Mouse (Mus musculus) retina, postnatal 7 days (tissue): ENCODE data around the gene Map4k4.

Source experiments
- DNase-seq: peaks from one replicate; pipeline ENCODE4 v3.0.0-alpha.2; 2012; ENCODE audit warnings: low read depth, low spot score

Gene Map4k4

DNA sequence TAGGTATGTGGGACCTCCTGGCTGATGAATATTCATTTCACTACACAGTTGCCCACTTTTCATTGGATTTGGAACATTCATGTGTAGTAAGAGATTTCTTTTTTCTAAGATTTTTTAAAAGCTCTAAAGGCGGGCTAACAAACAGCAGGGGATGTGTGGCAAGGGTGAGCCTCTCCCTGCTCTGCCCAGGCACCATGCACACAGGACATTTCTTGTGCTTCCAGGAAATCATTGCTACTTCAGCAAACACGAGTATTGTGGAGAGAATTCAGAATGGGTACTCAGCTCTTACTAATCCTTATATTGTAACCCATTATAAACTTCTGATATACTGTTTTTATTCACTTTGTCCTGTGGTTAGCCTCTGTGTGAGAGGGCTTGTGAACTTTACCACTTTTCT lies 94.9 kb downstream of the Map4k4 start:
- DNase-seq, result no peak

- DNase-seq, result no peak
These were observed 99.8 kb downstream of the Map4k4 start for GRCm38 (mm10) chr1:40000476-40000875.

DNA sequence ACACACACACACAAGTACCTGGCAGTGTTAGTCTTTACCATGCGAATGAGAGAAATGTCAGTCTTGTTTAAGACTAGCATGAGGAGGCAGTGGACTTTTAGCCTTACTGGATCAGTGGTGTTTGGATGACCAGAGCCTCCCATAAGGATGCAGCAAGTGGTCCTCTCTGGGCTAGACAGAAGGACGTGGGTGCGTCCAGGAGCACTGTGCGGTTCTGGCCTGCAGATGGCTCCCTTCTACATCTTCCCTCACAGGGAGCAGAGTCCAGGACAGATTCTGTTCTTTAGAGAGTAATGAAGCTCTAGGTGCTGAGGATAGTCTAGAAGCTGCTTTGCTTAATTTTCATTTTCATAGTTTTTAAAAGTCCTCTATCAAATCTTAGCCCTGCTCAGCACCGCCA lies 100.2 kb downstream of the Map4k4 start:
- no peak for DNase-seq

- DNase-seq, result no peak
These were observed 101.5 kb downstream of the Map4k4 start for GRCm38 (mm10) chr1:40002129-40002727.

GRCm38 (mm10) chr1:40006043-40006651 lies 105.4 kb downstream of the Map4k4 start:
- DNase-seq, result no peak

DNA sequence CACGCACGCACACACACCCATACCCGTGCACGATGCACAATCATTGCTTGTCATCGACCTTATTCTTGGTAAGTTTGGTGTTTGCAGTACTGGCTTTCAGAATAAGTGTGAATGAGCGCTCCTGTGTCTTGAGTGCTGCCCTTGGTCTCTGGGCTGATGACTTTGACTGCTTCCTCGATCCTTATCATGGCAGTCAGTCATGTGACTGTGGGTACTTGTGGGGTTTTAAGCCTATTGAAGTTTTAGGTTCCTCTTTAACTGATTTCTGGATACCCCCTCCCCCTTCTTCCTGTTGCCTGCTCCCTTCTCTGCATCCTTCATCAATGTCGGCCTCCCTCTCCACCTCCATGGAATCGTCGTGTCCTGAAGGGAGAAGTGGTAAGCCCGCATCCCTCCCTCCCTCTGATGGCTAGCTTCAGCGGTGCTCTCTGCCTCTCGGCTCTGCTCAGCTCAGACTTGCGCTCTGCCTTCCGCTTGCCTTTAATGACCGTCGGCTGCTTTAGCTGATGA lies 107.3 kb downstream of the Map4k4 start:
- DNase-seq, result no peak

- DNase-seq, result no peak
These were observed 112.0 kb downstream of the Map4k4 start for GRCm38 (mm10) chr1:40012696-40013095.

GRCm38 (mm10) chr1:40015066-40015678 lies 114.5 kb downstream of the Map4k4 start:
- DNase-seq, result no peak

GRCm38 (mm10) chr1:40021617-40022016 lies 120.9 kb downstream of the Map4k4 start:
- DNase-seq, result no peak

GRCm38 (mm10) chr1:40022472-40023135 lies 121.9 kb downstream of the Map4k4 start:
- DNase-seq, result no peak

DNA sequence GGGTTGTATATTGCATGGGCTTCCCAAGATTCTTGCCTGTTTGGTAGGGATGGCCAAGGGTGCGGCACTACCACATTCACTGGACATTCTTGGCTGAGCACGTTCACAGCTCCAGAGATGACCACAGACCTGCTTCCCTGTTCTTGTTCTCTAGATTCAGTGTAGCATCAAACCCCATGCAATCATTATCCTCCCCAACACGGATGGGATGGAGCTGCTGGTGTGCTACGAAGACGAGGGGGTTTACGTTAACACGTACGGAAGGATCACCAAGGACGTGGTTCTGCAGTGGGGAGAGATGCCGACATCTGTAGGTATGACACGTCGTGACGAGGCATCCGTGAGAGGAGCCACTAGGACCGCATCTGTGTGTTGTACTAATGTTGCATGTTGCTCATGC lies 122.5 kb downstream of the Map4k4 start:
- no peak for DNase-seq

- no peak for DNase-seq
These were observed 123.0 kb downstream of the Map4k4 start for GRCm38 (mm10) chr1:40023748-40024147.

DNA sequence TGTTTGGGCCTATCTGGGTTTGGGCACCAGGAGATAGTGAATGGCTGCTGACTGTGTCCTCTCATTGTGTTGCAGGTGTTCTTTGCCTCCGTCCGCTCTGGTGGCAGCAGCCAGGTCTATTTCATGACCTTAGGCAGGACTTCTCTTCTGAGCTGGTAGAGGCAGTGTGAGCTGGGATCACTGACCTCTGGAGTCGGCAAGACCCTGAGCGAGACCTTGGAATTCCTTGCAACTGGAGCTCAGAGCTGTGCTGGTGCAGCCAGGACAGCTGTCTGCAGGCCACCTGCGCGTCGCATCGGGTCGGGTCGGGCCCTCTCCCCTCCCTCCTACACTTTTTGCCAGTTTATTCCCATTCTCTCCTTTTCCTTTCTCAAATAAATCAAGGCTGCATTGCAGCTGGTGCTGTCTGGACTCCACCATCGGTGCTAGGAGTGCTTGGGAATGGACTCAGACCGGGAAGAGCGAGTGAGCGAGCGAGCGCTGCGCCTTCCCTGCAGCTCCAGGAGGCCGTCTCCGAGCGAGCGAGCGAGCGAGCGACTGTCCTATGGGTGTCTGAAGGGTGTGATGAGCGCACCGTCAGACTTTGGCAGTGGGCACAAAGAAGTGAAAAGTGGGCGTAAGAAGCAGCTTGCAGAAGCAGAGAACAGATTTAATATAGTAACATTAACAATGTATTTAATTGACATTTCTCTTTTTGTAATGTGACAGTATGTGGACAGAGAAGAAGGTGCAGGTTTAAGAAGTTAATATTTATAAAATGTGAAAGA lies 124.0 kb downstream of the Map4k4 start:
- no peak for DNase-seq

- no peak for DNase-seq
These were observed 124.7 kb downstream of the Map4k4 start for GRCm38 (mm10) chr1:40025416-40025815.

GRCm38 (mm10) chr1:40027116-40027620 lies 126.5 kb downstream of the Map4k4 start:
- DNase-seq, result no peak

DNA sequence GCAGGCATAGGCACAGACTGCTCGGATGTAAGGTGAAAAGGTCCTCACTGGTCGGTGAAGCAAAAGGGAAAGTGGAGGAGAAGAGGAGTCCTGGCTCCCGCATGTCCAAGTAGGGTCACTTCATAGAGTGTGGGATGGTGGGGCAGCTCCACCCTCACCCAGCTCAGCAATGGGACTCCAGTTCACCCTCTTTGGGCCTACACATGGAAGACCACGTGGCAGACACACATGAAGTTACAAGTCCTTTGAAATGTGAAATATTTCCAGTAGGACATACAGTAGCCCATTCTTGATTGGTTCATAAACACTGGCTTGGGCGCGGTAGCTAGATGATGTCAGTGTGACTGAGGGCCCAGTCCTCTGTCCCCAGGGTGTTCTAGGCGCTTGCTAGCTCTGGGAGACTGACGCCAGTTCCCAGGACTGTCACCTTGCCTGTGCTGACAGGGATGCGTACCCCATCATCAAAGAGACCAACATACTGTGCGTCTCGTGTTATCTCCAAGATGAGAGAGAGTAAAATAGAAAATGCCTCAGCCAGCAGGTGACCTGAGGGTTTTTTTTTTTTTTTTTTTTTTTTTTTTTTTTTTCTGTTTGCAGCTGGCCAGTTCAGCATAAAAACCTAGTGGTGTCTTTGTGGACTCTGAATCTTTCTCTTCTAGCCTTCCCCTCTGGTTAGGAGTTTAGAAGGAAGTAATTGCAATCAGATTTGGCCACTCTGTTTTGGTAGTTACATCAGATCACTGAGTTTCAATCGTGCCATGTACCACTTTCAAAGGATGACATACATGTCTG lies 127.7 kb downstream of the Map4k4 start:
- no peak for DNase-seq

DNA sequence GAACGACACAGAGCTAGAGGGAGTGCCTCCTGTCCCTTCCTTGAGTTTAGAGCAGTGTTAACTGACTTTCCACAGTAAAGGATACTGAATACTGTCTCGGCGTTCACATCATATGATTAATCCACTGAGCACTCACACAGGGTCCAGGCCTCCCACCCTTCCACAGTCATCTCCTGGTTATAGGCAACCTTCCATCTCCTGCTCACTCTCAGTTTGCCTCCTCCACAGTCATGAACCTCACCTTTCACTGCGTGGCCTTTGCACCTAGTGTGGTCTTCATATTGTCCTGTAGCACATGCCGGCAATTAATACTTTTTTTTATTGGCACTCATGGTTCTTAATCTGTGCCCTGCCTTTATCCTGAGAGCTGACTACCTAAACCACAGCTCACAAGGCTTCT lies 128.9 kb downstream of the Map4k4 start:
- DNase-seq, result no peak

DNA sequence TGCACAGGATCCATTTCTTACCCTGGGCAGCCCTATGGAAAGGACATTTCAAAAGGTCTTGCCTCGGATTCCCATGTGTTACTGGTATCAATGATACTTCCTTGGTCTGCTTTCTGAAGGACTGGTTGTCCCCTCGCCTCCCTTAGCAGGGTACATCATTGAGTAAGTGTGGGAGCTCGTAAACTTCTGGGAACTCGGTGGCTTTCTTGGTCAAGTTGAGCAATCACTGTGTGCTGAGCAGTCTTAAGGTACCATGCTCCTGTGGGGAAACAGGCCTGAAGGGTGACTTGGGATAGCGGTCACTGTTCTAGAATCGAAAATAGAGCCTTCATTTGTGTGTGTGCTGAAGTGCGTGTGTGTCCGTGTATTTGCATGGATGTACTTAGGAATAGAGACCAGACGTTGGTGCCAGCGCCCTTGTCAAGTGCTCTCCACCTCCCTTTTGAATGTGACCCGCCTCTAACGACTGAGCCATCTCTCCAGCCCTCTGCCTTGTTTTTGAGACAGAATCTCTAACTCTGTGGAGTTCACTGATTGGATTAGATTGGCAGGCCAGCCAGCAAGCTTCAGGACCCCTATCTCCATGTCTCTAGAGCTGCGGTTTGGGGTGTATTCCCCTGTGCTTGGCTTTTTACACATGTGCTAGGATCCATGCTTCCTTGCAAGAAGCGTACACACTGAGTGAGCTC lies 129.7 kb downstream of the Map4k4 start:
- DNase-seq, result no peak

- no peak for DNase-seq
These were observed 130.3 kb downstream of the Map4k4 start for GRCm38 (mm10) chr1:40030976-40031356.

DNA sequence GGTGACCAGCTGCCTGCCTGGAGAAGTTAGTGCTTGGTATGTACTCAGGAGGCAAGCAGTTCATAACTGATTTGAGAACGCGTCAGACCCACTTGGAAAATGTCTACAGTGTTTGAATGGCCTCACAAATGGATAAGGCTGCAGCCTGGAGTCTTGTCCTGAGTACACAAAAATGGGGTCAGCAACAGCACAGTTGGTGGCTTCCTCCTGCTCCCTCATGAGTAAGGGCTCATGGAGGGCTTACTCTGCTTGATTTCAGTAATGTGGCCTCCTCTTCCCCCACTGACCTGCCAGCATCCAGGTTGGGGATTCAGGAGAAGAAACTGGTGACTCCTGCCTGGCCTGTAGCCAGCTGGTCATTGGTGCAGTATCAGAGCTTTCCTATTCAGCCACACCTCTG lies 130.9 kb downstream of the Map4k4 start:
- no peak for DNase-seq
